Mouse (Mus musculus) hindbrain, embryonic 16.5 days (tissue): ENCODE measurements around the gene Uba3. TPM values are rescaled to one million over a fixed set of nuclear protein-coding genes. Genes with fewer than 3 reads are reported as not detected.
A peak's percentile ranks its signal among the peaks of the same experiment; 100 is the strongest.

Source experiments
- ATAC-seq: fragments of 200-750 bp; cut with Nextera tagmentation; 2 replicates; pipeline ENCODE4 v1.8.0; 2017; ENCODE audit warnings: moderate TSS enrichment, moderate library complexity
- H3K27ac ChIP-seq: fragments of 300-500 bp; sonication (generic); 2 replicates; pipeline ENCODE4 v1.5.1; 2014; ENCODE audit warnings: low read depth, mild to moderate bottlenecking, control low read depth, low read length, moderate library complexity
- H3K27me3 ChIP-seq: fragments of 300-500 bp; sonication (generic); replicated peaks from 2 replicates; pipeline ENCODE4 v1.6.1; 2014; ENCODE audit warnings: low read length; ENCODE audit not compliant: control insufficient read depth, insufficient read depth
- H3K36me3 ChIP-seq: fragments of 300-500 bp; sonication (generic); 2 replicates; pipeline ENCODE4 v1.6.1; 2014; ENCODE audit warnings: mild to moderate bottlenecking, low read length, moderate library complexity, mixed read lengths; ENCODE audit not compliant: control insufficient read depth, insufficient read depth
- H3K4me1 ChIP-seq: fragments of 300-500 bp; sonication (generic); 2 replicates; pipeline ENCODE4 v1.6.1; 2014; ENCODE audit warnings: low read depth, low read length; ENCODE audit not compliant: control insufficient read depth, insufficient read depth
- H3K4me2 ChIP-seq: fragments of 300-500 bp; sonication (generic); 2 replicates; pipeline ENCODE4 v1.6.1; 2014; ENCODE audit warnings: mild to moderate bottlenecking, low read length, control low read depth, moderate library complexity
- H3K4me3 ChIP-seq: fragments of 300-500 bp; sonication (generic); 2 replicates; pipeline ENCODE4 v1.5.1; 2014; ENCODE audit warnings: mild to moderate bottlenecking, low read length, control low read depth, moderate library complexity
- H3K9ac ChIP-seq: fragments of 300-500 bp; sonication (generic); 2 replicates; pipeline ENCODE4 v1.6.1; 2014; ENCODE audit warnings: low read depth, mild to moderate bottlenecking, control low read depth, low read length, moderate library complexity
- H3K9me3 ChIP-seq: fragments of 300-500 bp; sonication (generic); 2 replicates; pipeline ENCODE4 v1.6.1; 2014; ENCODE audit warnings: mild to moderate bottlenecking, low read length, moderate library complexity; ENCODE audit not compliant: control insufficient read depth
- WGBS: fragments of 180-500 bp; shearing (Covaris S2); extraction: QIAGEN DNeasy Blood & Tissue Kit; methylation state at CpG from one replicate; pipeline ENCODE4 v1.1.7; 2014; 5-methylcytosine and 5-hydroxymethylcytosine counted together
- polyA plus RNA-seq: library from polyadenylated mRNA; unstranded; fragments of >200 nt; fragmentation: Nextera tagmentation; extraction: Ambion mirVana; gene quantifications from 2 replicates; pipeline ENCODE4 v1.2.1, GENCODE M21; 2015

The Uba3 gene
- polyA plus RNA-seq, 1 experiment from 2014 or later: 89.3 TPM

- no peak overlapping the region for H3K4me3 ChIP-seq
- peaks cover 2% of the 10 kb centered on the region; the same call in 1 of the 2 replicates for H3K9me3 ChIP-seq
- H3K27ac ChIP-seq: no peak overlapping the region
- no peak for ATAC-seq
- H3K4me1 ChIP-seq: no peaks in the 10 kb centered on the region
- no peaks in the 10 kb centered on the region for H3K27me3 ChIP-seq
- H3K9ac ChIP-seq: no peak overlapping the region
- no peak overlapping the region for H3K4me2 ChIP-seq
- 82% methylated on average over 7 of the region's 7 CpGs for WGBS
- H3K36me3 ChIP-seq: peaks cover 9% of the 10 kb centered on the region; the same call in 1 of the 2 replicates
Measured at GRCm38 (mm10) chr6:97234911-97235668, 29.6 kb upstream of the Uba3 start.

GRCm38 (mm10) chr6:97227067-97227847 is 21.8 kb upstream of the Uba3 start:
- H3K4me3 ChIP-seq: no peak overlapping the region
- no peaks in the 10 kb centered on the region for H3K27me3 ChIP-seq
- ATAC-seq: no peak
- H3K4me1 ChIP-seq: no peaks in the 10 kb centered on the region
- peaks cover 8% of the 10 kb centered on the region; the same call in 1 of the 2 replicates for H3K36me3 ChIP-seq
- no peak overlapping the region for H3K9ac ChIP-seq
- 94% methylated on average over 9 of the region's 9 CpGs for whole genome bisulfite sequencing
- no peaks in the 10 kb centered on the region for H3K9me3 ChIP-seq
- H3K4me2 ChIP-seq: no peak overlapping the region
- no peak overlapping the region for H3K27ac ChIP-seq

- no peaks in the 10 kb centered on the region for H3K9me3 ChIP-seq
- H3K9ac ChIP-seq: no peak overlapping the region
- H3K4me1 ChIP-seq: peaks cover 4% of the 10 kb centered on the region
- ATAC-seq: peak; percentile 71; the same call in 1 of the 2 replicates
- no peak overlapping the region for H3K27ac ChIP-seq
- 13% methylated on average over 1 of the region's 1 CpGs for WGBS
- H3K36me3 ChIP-seq: peaks cover 5% of the 10 kb centered on the region; the same call in 1 of the 2 replicates
- no peak overlapping the region for H3K4me3 ChIP-seq
- H3K27me3 ChIP-seq: no peaks in the 10 kb centered on the region
- H3K4me2 ChIP-seq: no peak overlapping the region
Measured at GRCm38 (mm10) chr6:97226083-97226491, 20.6 kb upstream of the Uba3 start.

- Histone ChIP-seq H3K9me3 (no peaks in the 10 kb centered on the region), H3K4me2 (no peak overlapping the region), H3K27ac (no peak overlapping the region), H3K4me3 (no peak overlapping the region), H3K4me1 (peaks cover 6% of the 10 kb centered on the region), H3K27me3 (no peaks in the 10 kb centered on the region), H3K9ac (no peak overlapping the region), H3K36me3 (no peaks in the 10 kb centered on the region)
- ATAC-seq: no peak
- 95% methylated on average over 8 of the region's 8 CpGs for WGBS
Measured at GRCm38 (mm10) chr6:97224505-97224904, 19.1 kb upstream of the Uba3 start.

DNA sequence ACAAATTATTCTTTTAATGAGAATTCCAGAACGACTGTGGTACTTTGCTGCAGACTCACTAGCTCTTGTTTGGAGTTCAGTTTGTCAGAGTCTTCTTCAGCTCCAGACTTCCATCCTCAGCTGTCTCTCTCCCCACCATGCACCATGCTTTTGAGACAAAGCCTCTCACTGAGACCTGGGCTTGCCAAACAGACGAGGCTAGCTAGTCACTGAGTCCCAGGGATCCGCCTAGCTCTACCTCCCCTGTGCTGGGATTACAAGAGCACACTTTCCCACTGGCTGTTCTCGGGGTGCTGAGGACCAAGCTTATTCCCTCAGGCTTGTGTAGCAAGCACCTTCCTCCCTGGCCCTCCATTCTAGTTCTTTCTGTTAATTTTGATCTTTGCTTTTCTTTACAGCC is 18.1 kb upstream of the Uba3 start:
- ATAC-seq: no peak
- Histone ChIP-seq H3K4me1 (peaks cover 6% of the 10 kb centered on the region), H3K9ac (no peak overlapping the region), H3K27ac (no peak overlapping the region), H3K36me3 (no peaks in the 10 kb centered on the region), H3K4me2 (no peak overlapping the region), H3K9me3 (no peaks in the 10 kb centered on the region), H3K4me3 (no peak overlapping the region), H3K27me3 (no peaks in the 10 kb centered on the region)
- 72% methylated on average over 4 of the region's 4 CpGs for WGBS

DNA sequence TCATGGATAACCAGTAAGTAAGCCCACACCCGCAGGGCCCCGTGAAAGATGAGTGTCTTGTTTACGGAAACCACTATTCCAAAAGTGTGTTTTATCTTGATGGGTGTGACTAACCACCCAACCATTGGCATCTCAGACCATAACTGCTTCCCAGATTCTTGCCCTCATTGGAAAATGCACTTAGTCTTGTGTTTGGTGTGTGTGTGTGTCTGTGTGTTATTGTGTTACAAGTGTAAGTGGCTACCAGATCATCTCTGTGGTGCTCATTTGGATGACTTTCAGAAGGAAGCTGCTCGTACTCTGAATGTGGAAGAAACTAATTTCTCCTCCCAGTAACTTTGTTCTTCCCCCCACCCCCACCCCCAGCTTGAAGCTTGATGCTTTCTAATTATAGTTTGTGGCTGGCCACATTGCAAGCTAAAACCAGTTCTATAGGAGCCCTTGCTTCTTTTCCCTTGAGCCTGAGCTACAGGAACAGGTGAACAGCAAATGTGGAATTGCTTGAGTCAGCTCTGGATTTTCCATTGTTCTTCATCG is 17.6 kb upstream of the Uba3 start:
- no peak overlapping the region for H3K27ac ChIP-seq
- H3K27me3 ChIP-seq: no peaks in the 10 kb centered on the region
- 80% methylated on average over 5 of the region's 5 CpGs for WGBS
- no peak overlapping the region for H3K4me2 ChIP-seq
- ATAC-seq: no peak
- peaks cover 6% of the 10 kb centered on the region for H3K4me1 ChIP-seq
- no peak overlapping the region for H3K4me3 ChIP-seq
- H3K9me3 ChIP-seq: no peaks in the 10 kb centered on the region
- no peaks in the 10 kb centered on the region for H3K36me3 ChIP-seq
- no peak overlapping the region for H3K9ac ChIP-seq

DNA sequence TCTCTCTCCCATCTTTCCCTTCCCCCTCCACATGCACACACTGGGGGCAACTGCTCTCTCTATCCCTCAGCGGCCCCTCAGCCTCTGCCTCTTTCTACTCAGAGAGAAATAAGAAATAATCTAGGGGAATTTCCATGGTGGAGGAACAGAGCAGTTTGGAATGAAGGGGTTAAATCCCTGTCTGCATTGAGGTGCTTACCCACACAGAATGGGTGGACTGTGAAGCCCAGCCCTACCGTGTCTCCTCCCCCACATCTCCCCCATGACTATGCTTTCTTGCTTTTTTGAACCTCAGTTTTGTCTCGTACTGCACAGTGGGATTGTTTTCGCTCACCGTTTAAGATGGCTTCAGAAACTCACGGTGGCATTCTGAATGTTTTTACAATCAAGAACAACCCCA is 16.9 kb upstream of the Uba3 start:
- no peaks in the 10 kb centered on the region for H3K27me3 ChIP-seq
- no peak overlapping the region for H3K4me3 ChIP-seq
- no peak overlapping the region for H3K27ac ChIP-seq
- peaks cover 6% of the 10 kb centered on the region for H3K4me1 ChIP-seq
- H3K9me3 ChIP-seq: no peaks in the 10 kb centered on the region
- H3K36me3 ChIP-seq: no peaks in the 10 kb centered on the region
- no peak overlapping the region for H3K4me2 ChIP-seq
- 58% methylated on average over 6 of the region's 6 CpGs for WGBS
- ATAC-seq: no peak
- H3K9ac ChIP-seq: no peak overlapping the region

GRCm38 (mm10) chr6:97221205-97222025 is 16.0 kb upstream of the Uba3 start:
- 58% methylated on average over 15 of the region's 15 CpGs for WGBS
- Histone ChIP-seq H3K27me3 (no peaks in the 10 kb centered on the region), H3K9ac (peak overlapping the region; percentile 13; the same call in 1 of the 2 replicates), H3K4me1 (peaks cover 6% of the 10 kb centered on the region), H3K27ac (peak overlapping the region; percentile 23; the same call in 1 of the 2 replicates), H3K4me3 (no peak overlapping the region), H3K36me3 (no peaks in the 10 kb centered on the region), H3K9me3 (no peaks in the 10 kb centered on the region), H3K4me2 (no peak overlapping the region)
- peak; percentile 24; the same call in 1 of the 2 replicates for ATAC-seq
